Mouse (Mus musculus): ENCODE data around the gene Tfcp2l1. TPM values are rescaled to one million over a fixed set of nuclear protein-coding genes. Genes with fewer than 3 reads are reported as not detected.
"Not testable (repeated sequence)": the region's sequence is repeated elsewhere in the genome, so short reads cannot be mapped to it uniquely, and the experiment has no call there.

Tfcp2l1 gene
- total and polyA plus RNA-seq, 3 experiments = not detected

- H3K9me3 ChIP-seq (replicated peaks; ENCODE audit: insufficient read depth, low read length) = no peaks in the 10 kb centered on the region
- no peaks in the 10 kb centered on the region for H3K79me2 ChIP-seq (ENCODE audit: control insufficient read depth, insufficient read depth, low read length, poor library complexity)
- H3K4me3 ChIP-seq (ENCODE audit: control insufficient read depth in 1 of 2, insufficient read depth in 1 of 2, low read depth in 2 of 2, low read length in 2 of 2) = no peak overlapping the region
- H3K27me3 ChIP-seq (ENCODE audit: control insufficient read depth in 1 of 2, insufficient read depth in 2 of 2, low read length in 2 of 2) = no peaks in the 10 kb centered on the region
- H3K9ac ChIP-seq (ENCODE audit: control insufficient read depth, low read depth, low read length, poor library complexity, severe bottlenecking) = no peak overlapping the region
- DNase-seq (ENCODE audit: low read depth, low spot score) = no peak
- no peaks in the 10 kb centered on the region for H3K4me1 ChIP-seq (ENCODE audit: control insufficient read depth in 1 of 2, insufficient read depth in 2 of 2, low read length in 2 of 2)
- no peaks in the 10 kb centered on the region for H3K36me3 ChIP-seq (ENCODE audit: control insufficient read depth in 1 of 2, insufficient read depth in 2 of 2, low read length in 2 of 2)
- TF ChIP-seq GABPA (IDR thresholded peaks at IDR 0.05; ENCODE audit: low read depth, low read length) = no peak
- TF ChIP-seq RAD21 (IDR thresholded peaks at IDR 0.05; ENCODE audit: low read depth, low read length) = no peak
- TF ChIP-seq HCFC1 (IDR thresholded peaks at IDR 0.05; ENCODE audit: low read depth, low read length) = no peak
- TF ChIP-seq MYB (IDR thresholded peaks at IDR 0.05; ENCODE audit: low read depth, low read length) = no peak
- TF ChIP-seq ZC3H11A (IDR thresholded peaks at IDR 0.05; ENCODE audit: low read depth, low read length) = no peak
- no peak for TF ChIP-seq SIN3A (IDR thresholded peaks at IDR 0.05; ENCODE audit: low read length)
- no peak overlapping the region for H3K27ac ChIP-seq (ENCODE audit: control insufficient read depth, low read depth, low read length)
These were observed 14.0 kb upstream of the Tfcp2l1 start for GRCm38 (mm10) chr1:118613631-118614183.

- not testable (repeated sequence) for H3K9ac ChIP-seq (ENCODE audit: control insufficient read depth, low read depth, low read length, poor library complexity, severe bottlenecking); H3K27me3 ChIP-seq (ENCODE audit: control insufficient read depth in 1 of 2, insufficient read depth in 2 of 2, low read length in 2 of 2); H3K4me3 ChIP-seq (ENCODE audit: control insufficient read depth in 1 of 2, insufficient read depth in 1 of 2, low read depth in 2 of 2, low read length in 2 of 2); H3K9me3 ChIP-seq (replicated peaks; ENCODE audit: insufficient read depth, low read length); H3K4me1 ChIP-seq (ENCODE audit: control insufficient read depth in 1 of 2, insufficient read depth in 2 of 2, low read length in 2 of 2); DNase-seq (ENCODE audit: low read depth, low spot score); H3K79me2 ChIP-seq (ENCODE audit: control insufficient read depth, insufficient read depth, low read length, poor library complexity); H3K36me3 ChIP-seq (ENCODE audit: control insufficient read depth in 1 of 2, insufficient read depth in 2 of 2, low read length in 2 of 2); H3K27ac ChIP-seq (ENCODE audit: control insufficient read depth, low read depth, low read length)
- peak; percentile 91 for TF ChIP-seq MAFK (IDR thresholded peaks at IDR 0.05; ENCODE audit: borderline replicate concordance, low read depth, low read length)
These were observed 6.7 kb upstream of the Tfcp2l1 start for GRCm38 (mm10) chr1:118621055-118621454.

- Histone ChIP-seq H3K9ac (ENCODE audit: control insufficient read depth, low read depth, low read length, poor library complexity, severe bottlenecking) (no peak overlapping the region), H3K79me2 (ENCODE audit: control insufficient read depth, insufficient read depth, low read length, poor library complexity) (no peaks in the 10 kb centered on the region), H3K27ac (ENCODE audit: control insufficient read depth, low read depth, low read length) (no peak overlapping the region), H3K27me3 (ENCODE audit: control insufficient read depth in 1 of 2, insufficient read depth in 2 of 2, low read length in 2 of 2) (no peaks in the 10 kb centered on the region), H3K4me1 (ENCODE audit: control insufficient read depth in 1 of 2, insufficient read depth in 2 of 2, low read length in 2 of 2) (no peaks in the 10 kb centered on the region), H3K4me3 (ENCODE audit: control insufficient read depth in 1 of 2, insufficient read depth in 1 of 2, low read depth in 2 of 2, low read length in 2 of 2) (no peak overlapping the region), H3K36me3 (ENCODE audit: control insufficient read depth in 1 of 2, insufficient read depth in 2 of 2, low read length in 2 of 2) (no peaks in the 10 kb centered on the region), H3K9me3 (replicated peaks; ENCODE audit: insufficient read depth, low read length) (no peaks in the 10 kb centered on the region)
- TF ChIP-seq E2F4 (IDR thresholded peaks at IDR 0.05; ENCODE audit: borderline replicate concordance, low read depth, low read length) (no peak), JUND (IDR thresholded peaks at IDR 0.05; ENCODE audit: low read depth, low read length) (no peak), GATA1 (IDR thresholded peaks at IDR 0.05; ENCODE audit: low read depth, low read length) (no peak), ELF1 (IDR thresholded peaks at IDR 0.05; ENCODE audit: low read depth, low read length) (no peak), NRF1 (IDR thresholded peaks at IDR 0.05; ENCODE audit: insufficient read depth, low read depth, low read length, poor library complexity, severe bottlenecking) (no peak), MAFK (IDR thresholded peaks at IDR 0.05; ENCODE audit: borderline replicate concordance, low read depth, low read length) (no peak), BHLHE40 (IDR thresholded peaks at IDR 0.05; ENCODE audit: borderline replicate concordance, low read depth, low read length) (no peak), POLR2A (IDR thresholded peaks at IDR 0.05; ENCODE audit: control insufficient read depth in 1 of 2, insufficient read depth in 1 of 2, low read depth in 1 of 2, low read length in 2 of 2, poor library complexity in 1 of 2) (no peak), ETS1 (IDR thresholded peaks at IDR 0.05; ENCODE audit: low read depth, low read length) (no peak), GABPA (IDR thresholded peaks at IDR 0.05; ENCODE audit: low read depth, low read length) (no peak)
- DNase-seq (ENCODE audit: low read depth, low spot score) = no peak
These were observed 4.9 kb upstream of the Tfcp2l1 start for GRCm38 (mm10) chr1:118622857-118623256.

Measured in MEL (cell line).